Mouse (Mus musculus) lung, embryonic 16.5 days (tissue): ENCODE results near the gene Arhgap35. TPM values are rescaled to one million over a fixed set of nuclear protein-coding genes. Genes with fewer than 3 reads are reported as not detected.

Source experiments
- ATAC-seq: fragments of 200-750 bp; cut with Nextera tagmentation; 2 replicates; pipeline ENCODE4 v1.8.0; 2017; ENCODE audit warnings: low read depth, mild to moderate bottlenecking, moderate library complexity
- H3K27ac ChIP-seq: fragments of 300-500 bp; sonication (generic); 2 replicates; pipeline ENCODE4 v1.5.1; 2014; ENCODE audit warnings: mild to moderate bottlenecking, control low read depth, low read length
- H3K27me3 ChIP-seq: fragments of 300-500 bp; sonication (generic); 2 replicates; pipeline ENCODE4 v1.6.1; 2014; ENCODE audit warnings: low read depth, low read length, mixed read lengths; ENCODE audit not compliant: control insufficient read depth, insufficient read depth
- H3K36me3 ChIP-seq: fragments of 300-500 bp; sonication (generic); 2 replicates; pipeline ENCODE4 v1.6.1; 2014; ENCODE audit warnings: low read length; ENCODE audit not compliant: control insufficient read depth, insufficient read depth
- H3K4me1 ChIP-seq: fragments of 300-500 bp; sonication (generic); replicated peaks from 2 replicates; pipeline ENCODE4 v1.6.1; 2014; ENCODE audit warnings: low read length, mixed read lengths; ENCODE audit not compliant: control insufficient read depth, insufficient read depth
- H3K4me2 ChIP-seq: fragments of 300-500 bp; sonication (generic); 2 replicates; pipeline ENCODE4 v1.6.1; 2014; ENCODE audit warnings: low read depth, low read length, control low read depth
- H3K4me3 ChIP-seq: fragments of 300-500 bp; sonication (generic); 2 replicates; pipeline ENCODE4 v1.5.1; 2014; ENCODE audit warnings: mild to moderate bottlenecking, low read length, control low read depth
- H3K9ac ChIP-seq: fragments of 300-500 bp; sonication (generic); 2 replicates; pipeline ENCODE4 v1.6.1; 2014; ENCODE audit warnings: low read length, control low read depth
- H3K9me3 ChIP-seq: fragments of 300-500 bp; sonication (generic); 2 replicates; pipeline ENCODE4 v1.6.1; 2016; ENCODE audit warnings: low read length; ENCODE audit not compliant: control insufficient read depth
- WGBS: fragments of 180-500 bp; shearing (Covaris S2); extraction: QIAGEN DNeasy Blood & Tissue Kit; methylation state at CpG from one replicate; pipeline ENCODE4 v1.1.7; 2014; 5-methylcytosine and 5-hydroxymethylcytosine counted together
- polyA plus RNA-seq: library from polyadenylated mRNA; unstranded; fragments of >200 nt; fragmentation: Nextera tagmentation; extraction: Ambion mirVana; gene quantifications from 2 replicates; pipeline ENCODE4 v1.2.1, GENCODE M21; 2015

Gene Arhgap35
- polyA plus RNA-seq, 1 experiment from 2014 or later = 17.8 TPM

DNA sequence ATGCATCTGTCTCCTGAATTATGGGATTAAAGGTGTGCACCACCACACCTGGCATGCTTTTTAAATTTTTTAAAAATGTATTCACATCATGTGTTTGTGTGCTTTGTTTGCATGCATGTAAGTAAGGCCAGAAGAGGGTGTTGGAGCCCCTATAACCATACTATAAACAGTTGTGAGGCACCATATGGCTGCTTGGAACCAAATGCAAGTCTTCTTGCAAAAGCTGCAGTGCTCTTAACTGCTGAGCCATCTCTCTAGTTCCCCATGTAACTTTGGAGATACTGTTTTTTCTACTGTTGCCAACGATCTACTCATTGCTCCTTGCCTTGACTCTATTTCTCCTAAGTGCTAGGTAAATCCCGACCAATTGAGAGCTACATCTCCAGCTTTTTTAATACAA, 95.5 kb downstream of the Arhgap35 start:
- H3K9ac ChIP-seq = no peak overlapping the region

DNA sequence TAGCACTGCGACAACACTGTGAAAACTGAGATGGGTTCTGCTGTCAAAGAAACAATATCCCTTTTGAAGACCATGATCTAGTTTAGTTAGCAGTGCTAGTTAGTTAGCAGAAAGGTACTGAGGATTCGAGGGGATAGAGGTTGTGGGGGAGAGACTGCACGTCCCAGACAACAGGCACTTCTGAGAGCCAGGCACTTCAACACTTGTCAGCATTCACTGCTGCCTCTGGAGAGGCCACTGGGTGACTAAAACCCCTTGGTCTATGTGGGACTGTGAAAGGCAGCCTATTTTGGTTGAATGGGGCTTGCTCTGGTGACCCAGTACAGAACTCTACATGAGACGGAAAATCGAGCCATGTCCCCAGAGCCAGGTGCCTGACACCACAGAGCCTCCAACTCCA, 97.6 kb downstream of the Arhgap35 start:
- Histone ChIP-seq H3K9ac (no peak overlapping the region), H3K4me3 (no peak overlapping the region), H3K9me3 (no peaks in the 10 kb centered on the region), H3K36me3 (peaks cover 13% of the 10 kb centered on the region), H3K4me1 (no peaks in the 10 kb centered on the region), H3K27ac (no peak overlapping the region), H3K27me3 (no peaks in the 10 kb centered on the region), H3K4me2 (no peak overlapping the region)
- 91% methylated on average over 5 of the region's 5 CpGs for WGBS
- ATAC-seq = no peak

More for the DNA sequence above, 95.5 kb downstream of the Arhgap35 start:
- no peaks in the 10 kb centered on the region for H3K4me1 ChIP-seq
- H3K4me3 ChIP-seq = no peak overlapping the region
- H3K36me3 ChIP-seq = peaks cover 11% of the 10 kb centered on the region; the same call in 1 of the 2 replicates
- no peaks in the 10 kb centered on the region for H3K27me3 ChIP-seq
- 84% methylated on average over 2 of the region's 2 CpGs for WGBS
- no peak overlapping the region for H3K4me2 ChIP-seq
- no peaks in the 10 kb centered on the region for H3K9me3 ChIP-seq
- no peak overlapping the region for H3K27ac ChIP-seq
- no peak for ATAC-seq

DNA sequence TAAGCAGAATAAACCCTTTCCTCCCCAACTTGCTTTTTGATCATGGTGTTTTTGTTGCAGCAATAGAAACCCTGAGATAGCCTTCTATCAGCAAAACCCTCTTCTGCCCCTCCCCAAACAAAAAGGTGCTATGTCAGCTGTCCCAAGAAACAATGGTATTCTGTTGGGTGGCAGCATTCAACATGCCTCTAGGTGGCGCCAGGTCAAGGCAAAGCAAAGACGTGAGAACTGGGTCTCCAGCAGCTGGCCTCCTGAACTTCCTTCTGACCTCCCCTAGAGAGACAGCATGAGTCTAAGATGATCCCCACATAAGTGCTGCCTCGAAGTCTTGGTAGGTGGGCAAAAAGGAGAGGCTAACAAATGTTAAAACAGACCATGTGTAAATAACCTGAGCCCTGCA, 107.5 kb downstream of the Arhgap35 start:
- H3K9ac ChIP-seq = no peak overlapping the region
- H3K27me3 ChIP-seq = no peaks in the 10 kb centered on the region
- H3K4me2 ChIP-seq = no peak overlapping the region
- ATAC-seq = peak; percentile 52; the same call in 1 of the 2 replicates
- H3K27ac ChIP-seq = no peak overlapping the region
- H3K36me3 ChIP-seq = peaks cover 20% of the 10 kb centered on the region
- H3K4me1 ChIP-seq = no peaks in the 10 kb centered on the region
- no peak overlapping the region for H3K4me3 ChIP-seq
- WGBS = 10% methylated on average over 3 of the region's 3 CpGs
- no peaks in the 10 kb centered on the region for H3K9me3 ChIP-seq

DNA sequence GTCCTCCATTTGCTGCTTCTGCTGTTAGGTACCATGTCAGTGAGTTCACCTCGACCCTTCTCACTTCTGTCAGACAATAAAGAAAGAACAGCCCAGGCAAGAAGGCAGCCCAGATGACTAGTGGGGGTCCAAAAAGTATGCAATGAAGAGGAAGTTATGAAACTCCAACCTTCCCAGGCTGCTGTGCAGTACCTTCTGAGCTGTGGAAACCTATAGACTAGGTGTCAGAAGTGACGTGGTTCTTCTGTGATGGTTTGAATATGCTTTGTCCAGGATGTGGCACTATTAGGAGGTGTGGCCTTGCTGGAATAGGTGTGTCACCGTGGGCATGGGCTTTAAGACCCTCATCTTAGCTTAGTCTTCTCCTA, 109.6 kb downstream of the Arhgap35 start:
- no peaks in the 10 kb centered on the region for H3K4me1 ChIP-seq
- no peak overlapping the region for H3K9ac ChIP-seq
- 87% methylated on average over 3 of the region's 3 CpGs for WGBS
- H3K4me2 ChIP-seq = no peak overlapping the region
- ATAC-seq = no peak
- no peak overlapping the region for H3K27ac ChIP-seq
- H3K36me3 ChIP-seq = peaks cover 9% of the 10 kb centered on the region
- H3K27me3 ChIP-seq = no peaks in the 10 kb centered on the region
- H3K4me3 ChIP-seq = no peak overlapping the region
- no peaks in the 10 kb centered on the region for H3K9me3 ChIP-seq

DNA sequence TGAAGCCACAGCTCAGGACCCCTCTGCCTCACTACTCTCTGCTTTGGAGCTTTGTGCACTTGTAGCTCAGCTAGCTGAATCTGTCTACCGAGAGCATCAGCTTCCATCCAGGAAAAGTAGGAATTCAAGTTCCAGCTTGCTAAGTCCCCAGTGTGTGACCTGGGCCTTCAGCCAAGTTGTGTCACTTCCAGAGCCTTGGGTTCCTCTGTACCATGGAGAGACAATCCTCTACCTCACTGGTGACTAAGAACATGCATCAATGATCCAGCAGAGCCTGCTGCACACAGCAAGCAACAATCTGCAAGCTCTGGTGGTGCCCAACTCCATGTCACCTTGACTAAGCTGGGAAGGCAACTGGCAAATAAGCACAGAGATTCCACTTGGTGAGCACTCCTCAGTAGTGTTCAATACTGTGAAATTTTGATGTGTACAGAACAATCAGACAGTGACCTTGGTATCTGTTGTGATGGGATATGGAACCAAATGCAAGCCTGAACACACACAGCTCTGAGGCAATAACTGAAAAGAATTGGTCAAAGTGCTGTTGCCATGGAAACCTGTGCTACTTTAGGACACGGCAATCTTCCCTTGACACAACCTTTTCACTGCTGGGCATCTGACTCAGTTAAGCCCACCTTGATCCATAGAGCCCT, 110.1 kb downstream of the Arhgap35 start:
- H3K9ac ChIP-seq = no peak overlapping the region
- H3K9me3 ChIP-seq = no peaks in the 10 kb centered on the region
- no peak overlapping the region for H3K4me2 ChIP-seq
- H3K4me3 ChIP-seq = no peak overlapping the region
- ATAC-seq = no peak
- H3K4me1 ChIP-seq = no peaks in the 10 kb centered on the region
- 76% methylated on average over 2 of the region's 2 CpGs for WGBS
- no peaks in the 10 kb centered on the region for H3K27me3 ChIP-seq
- no peak overlapping the region for H3K27ac ChIP-seq
- peaks cover 7% of the 10 kb centered on the region for H3K36me3 ChIP-seq

DNA sequence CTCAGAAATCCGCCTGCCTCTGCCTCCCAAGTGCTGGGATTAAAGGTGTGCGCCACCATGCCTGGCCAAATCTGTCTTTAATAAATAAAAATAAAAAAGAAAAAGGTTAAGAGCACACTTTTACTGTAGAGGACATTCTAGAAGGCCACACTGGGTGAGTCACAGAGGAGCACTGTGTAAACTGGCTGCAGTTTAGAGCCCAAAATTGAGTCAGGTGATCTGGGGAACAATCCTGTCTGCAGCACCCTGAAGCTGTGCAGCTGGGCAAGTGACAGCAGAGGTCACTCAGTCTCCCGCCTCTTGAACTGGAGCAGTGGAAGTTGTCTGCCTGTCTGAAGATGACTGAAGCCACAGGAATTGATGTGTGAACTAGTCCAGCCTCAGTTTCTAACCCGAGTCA, 113.2 kb downstream of the Arhgap35 start:
- peaks cover 24% of the 10 kb centered on the region for H3K36me3 ChIP-seq
- 85% methylated on average over 4 of the region's 4 CpGs for WGBS

DNA sequence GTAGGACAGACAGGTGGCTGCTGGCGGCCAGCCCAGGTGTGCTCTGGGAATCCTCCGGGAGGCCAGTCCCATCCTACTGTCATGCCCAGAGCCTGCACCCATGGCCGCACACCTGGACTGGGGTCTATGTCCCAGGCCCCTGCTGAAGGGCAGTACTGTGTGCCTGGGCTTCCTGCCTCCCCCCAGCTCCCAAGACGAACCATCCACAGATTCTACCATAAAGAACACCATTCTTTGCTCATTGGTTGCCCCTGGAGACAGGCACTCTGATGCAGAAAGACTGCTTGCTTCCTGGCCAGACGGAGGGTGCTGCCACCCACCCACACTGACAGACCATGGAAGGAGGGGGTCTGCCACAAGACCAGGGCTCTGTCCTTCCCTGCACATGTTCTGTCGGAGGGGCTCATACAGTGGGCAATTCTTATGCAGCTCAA, 115.1 kb downstream of the Arhgap35 start:
- H3K4me3 ChIP-seq = no peak overlapping the region
- no peak for ATAC-seq
- no peak overlapping the region for H3K9ac ChIP-seq
- peaks cover 24% of the 10 kb centered on the region for H3K36me3 ChIP-seq
- no peak overlapping the region for H3K4me2 ChIP-seq
- H3K9me3 ChIP-seq = no peaks in the 10 kb centered on the region
- WGBS = 94% methylated on average over 6 of the region's 6 CpGs
- no peak overlapping the region for H3K27ac ChIP-seq
- H3K4me1 ChIP-seq = no peaks in the 10 kb centered on the region
- no peaks in the 10 kb centered on the region for H3K27me3 ChIP-seq

More for the DNA sequence above, 113.2 kb downstream of the Arhgap35 start:
- H3K27me3 ChIP-seq = no peaks in the 10 kb centered on the region
- no peaks in the 10 kb centered on the region for H3K4me1 ChIP-seq
- no peak for ATAC-seq
- H3K9me3 ChIP-seq = no peaks in the 10 kb centered on the region
- no peak overlapping the region for H3K27ac ChIP-seq
- H3K4me3 ChIP-seq = no peak overlapping the region
- H3K4me2 ChIP-seq = no peak overlapping the region
- no peak overlapping the region for H3K9ac ChIP-seq

DNA sequence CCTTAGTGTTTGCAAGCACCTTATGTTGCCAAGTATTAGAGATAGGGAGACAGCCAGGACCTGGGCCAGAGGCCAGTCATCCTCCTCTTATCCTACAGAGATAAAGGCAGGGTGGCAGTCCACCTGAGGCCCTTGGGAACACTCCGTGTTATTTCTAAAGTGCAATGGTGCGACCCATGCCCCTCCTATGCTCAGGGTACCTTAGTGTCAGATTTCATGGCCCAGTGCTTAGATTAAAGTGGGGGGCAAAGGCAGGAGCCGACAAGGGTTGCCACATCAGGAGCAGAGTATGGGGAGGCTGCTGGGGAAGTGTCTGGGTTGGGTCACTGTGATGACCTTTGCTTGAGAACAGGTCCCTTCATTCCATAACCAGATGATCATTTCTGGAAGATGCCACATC, 118.5 kb downstream of the Arhgap35 start:
- H3K27me3 ChIP-seq = no peaks in the 10 kb centered on the region
- H3K9ac ChIP-seq = no peak overlapping the region
- 64% methylated on average over 3 of the region's 3 CpGs for WGBS
- H3K4me1 ChIP-seq = no peaks in the 10 kb centered on the region
- no peak overlapping the region for H3K4me3 ChIP-seq
- ATAC-seq = no peak
- H3K36me3 ChIP-seq = peaks cover 20% of the 10 kb centered on the region
- H3K4me2 ChIP-seq = no peak overlapping the region
- no peak overlapping the region for H3K27ac ChIP-seq
- no peaks in the 10 kb centered on the region for H3K9me3 ChIP-seq

DNA sequence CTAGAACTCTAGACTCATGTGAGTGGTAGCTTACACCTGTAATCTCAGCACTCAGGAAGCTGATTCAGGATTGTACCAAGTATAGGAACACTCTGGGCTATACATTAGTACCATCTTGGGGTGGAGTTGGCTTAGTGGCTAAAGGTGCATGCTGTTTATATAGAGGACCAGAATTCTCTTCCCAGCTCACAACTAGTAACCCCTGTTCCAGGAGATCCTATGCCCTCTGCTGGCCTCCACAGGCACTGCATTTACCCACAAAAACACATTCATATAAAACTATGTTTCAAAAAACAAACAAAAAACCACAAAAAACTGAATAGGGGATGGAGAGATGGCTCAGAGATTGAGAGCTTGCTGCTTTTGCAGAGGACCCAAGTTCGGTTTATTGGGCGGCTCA, 121.4 kb downstream of the Arhgap35 start:
- no peak overlapping the region for H3K9ac ChIP-seq
- peaks cover 18% of the 10 kb centered on the region for H3K36me3 ChIP-seq
- no peak overlapping the region for H3K27ac ChIP-seq
- peak; percentile 24; the same call in 1 of the 2 replicates for ATAC-seq
- no peaks in the 10 kb centered on the region for H3K27me3 ChIP-seq
- H3K4me3 ChIP-seq = no peak overlapping the region
- H3K4me1 ChIP-seq = no peaks in the 10 kb centered on the region
- WGBS = 34% methylated on average over 2 of the region's 2 CpGs
- H3K9me3 ChIP-seq = no peaks in the 10 kb centered on the region
- no peak overlapping the region for H3K4me2 ChIP-seq

DNA sequence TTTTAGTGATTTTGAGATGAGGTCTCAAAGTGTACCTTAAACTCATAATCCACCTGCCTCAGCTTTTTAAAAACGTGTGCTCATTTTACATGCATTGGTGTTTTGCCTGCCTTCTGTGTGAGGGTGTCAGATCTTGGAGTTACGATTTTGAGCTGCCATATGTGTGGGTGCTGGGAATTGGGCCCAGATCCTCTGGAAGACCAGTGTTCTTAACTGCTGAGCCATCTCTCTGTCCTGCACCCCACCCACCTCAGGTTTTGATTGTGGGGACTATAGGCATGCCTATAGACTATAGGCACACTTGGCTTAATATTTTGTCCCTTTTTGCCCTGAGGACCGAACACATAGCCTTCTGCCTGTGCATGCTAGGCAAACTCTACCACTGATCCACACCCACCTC, 122.6 kb downstream of the Arhgap35 start:
- H3K4me1 ChIP-seq = no peaks in the 10 kb centered on the region
- no peak for ATAC-seq
- no peak overlapping the region for H3K4me3 ChIP-seq
- H3K27me3 ChIP-seq = no peaks in the 10 kb centered on the region
- H3K4me2 ChIP-seq = no peak overlapping the region
- 63% methylated on average over 3 of the region's 3 CpGs for WGBS
- H3K9ac ChIP-seq = no peak overlapping the region
- H3K27ac ChIP-seq = no peak overlapping the region
- H3K9me3 ChIP-seq = no peaks in the 10 kb centered on the region
- H3K36me3 ChIP-seq = peaks cover 10% of the 10 kb centered on the region
